Mouse (Mus musculus) common myeloid progenitor, adult 5-6 weeks (primary cell): ENCODE data around the gene Taf9. TPM values are rescaled to one million over a fixed set of nuclear protein-coding genes. Genes with fewer than 3 reads are reported as not detected.
A peak's percentile ranks its signal among the peaks of the same experiment; 100 is the strongest.

ENCODE experiments used
- ATAC-seq: replicated peaks from 2 replicates; pipeline ENCODE4 v1.8.0; 2016; ENCODE audit warnings: low read depth, mild to moderate bottlenecking, moderate TSS enrichment, inconsistent platforms; ENCODE audit not compliant: poor library complexity, severe bottlenecking
- total RNA-seq: library from RNA; stranded (forward); fragments of 200-1000, 187-1606 nt; gene quantifications from 2 replicates; pipeline ENCODE4 v1.2.3, GENCODE M21; 2017

The Taf9 gene
- total RNA-seq, 1 experiment from 2014 or later, result 25.9 TPM

- ATAC-seq, result peak; percentile 83
Measured at GRCm38 (mm10) chr13:100659864-100660456, 8.6 kb downstream of the Taf9 start.

GRCm38 (mm10) chr13:100669291-100670022 is 18.1 kb downstream of the Taf9 start, which contains the start of gene Ccdc125:
Gene Ccdc125 (plus strand): TSS chr13:100669717.
- peak; percentile 65 for ATAC-seq

- ATAC-seq, result peak; percentile 34
Measured at GRCm38 (mm10) chr13:100670181-100670741, 18.9 kb downstream of the Taf9 start.

- ATAC-seq, result no peak
Measured at GRCm38 (mm10) chr13:100675936-100676635, 24.7 kb downstream of the Taf9 start.

- no peak for ATAC-seq
Measured at GRCm38 (mm10) chr13:100681615-100682014, 30.2 kb downstream of the Taf9 start.

- no peak for ATAC-seq
Measured at GRCm38 (mm10) chr13:100682837-100683236, 31.5 kb downstream of the Taf9 start.

- peak; percentile 87 for ATAC-seq
Measured at GRCm38 (mm10) chr13:100684355-100684754, 33.0 kb downstream of the Taf9 start.

GRCm38 (mm10) chr13:100687513-100687912 is 36.1 kb downstream of the Taf9 start:
- no peak for ATAC-seq

- ATAC-seq, result 0 out of 2 replicates have a peak, but pooled peaks have one; percentile 45
Measured at GRCm38 (mm10) chr13:100697541-100697940, 46.2 kb downstream of the Taf9 start.

- ATAC-seq, result no peak
Measured at GRCm38 (mm10) chr13:100698866-100699265, 47.5 kb downstream of the Taf9 start.

- ATAC-seq, result no peak
Measured at GRCm38 (mm10) chr13:100703468-100703867, 52.1 kb downstream of the Taf9 start.

Other genes starting within 250 kb of the Taf9 start
- gene Naip1, start 198.7 kb upstream of the Taf9 start, total RNA-seq, result not detected in 2 replicates
- 54.2 and 85.3 TPM in 2 replicates for gene Gtf2h2, start 159.0 kb upstream of the Taf9 start, total RNA-seq
- not detected in 2 replicates for gene Ocln, start 98.9 kb upstream of the Taf9 start, total RNA-seq
- gene Marveld2, start 34.6 kb upstream of the Taf9 start, total RNA-seq, result 1.4 and 1.7 TPM in 2 replicates
- 290 and 309 TPM in 2 replicates for gene Ak6, start 600 bp upstream of the Taf9 start, total RNA-seq
- 35.2 and 46.3 TPM in 2 replicates for gene Rad17, start 528 bp upstream of the Taf9 start, total RNA-seq
- 9.2 and 10.9 TPM in 2 replicates for gene Ccdc125, start 18.1 kb downstream of the Taf9 start, total RNA-seq
- gene Cdk7, start 79.4 kb downstream of the Taf9 start, total RNA-seq, result 44.8 and 46.2 TPM in 2 replicates
- 59.3 and 61.7 TPM in 2 replicates for gene Mrps36, start 93.1 kb downstream of the Taf9 start, total RNA-seq
- 60.8 and 70.5 TPM in 2 replicates for gene Cenph, start 124.3 kb downstream of the Taf9 start, total RNA-seq
- 152 and 167 TPM in 2 replicates for gene Ccnb1, start 135.0 kb downstream of the Taf9 start, total RNA-seq
- gene Slc30a5, start 181.8 kb downstream of the Taf9 start, total RNA-seq, result 72.3 and 119 TPM in 2 replicates